In the genomic region with DNA sequence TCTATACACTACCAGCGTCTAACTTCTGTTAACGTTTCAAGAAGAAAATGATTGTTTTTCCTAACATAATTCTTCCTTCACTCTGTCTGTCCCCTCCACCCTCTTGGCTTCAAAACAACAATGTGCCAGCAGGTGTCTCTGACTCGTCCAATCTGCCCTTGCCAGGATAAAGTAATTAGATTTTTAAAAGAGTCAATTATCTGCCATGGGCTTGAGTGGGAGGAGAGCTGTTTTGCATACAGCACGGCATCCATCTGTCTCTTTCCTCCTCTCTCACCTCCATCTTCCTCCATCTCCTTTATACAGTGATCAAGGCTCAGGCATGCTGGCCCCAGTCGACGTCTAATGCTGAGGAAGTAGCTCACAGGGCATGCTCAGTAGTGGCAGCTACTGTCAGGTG, we compare ENCODE assay signal across 13 mouse cellular contexts.
DNase-seq lines count a peak whose midpoint lies in the region; ATAC-seq and TF ChIP-seq lines count a peak whose summit lies in the region.
"Had no signal": no experiment of that assay in that cellular context is flagged by ENCODE, and none has a peak within 500 bp of the region (broad histone marks: within the 10 kb centered on the region; RNA-seq: fewer than 3 reads in every experiment).

No protein-coding gene starts in this region.

- TF ChIP-seq POLR2A in CH12.LX (IDR thresholded peaks at IDR 0.05; ENCODE audit: low read depth, low read length) = no peak

- peaks cover 74% of the 10 kb centered on the region for H3K4me1 ChIP-seq in heart, embryonic 13.5 days
- H3K4me1 ChIP-seq in CH12.LX (ENCODE audit: control insufficient read depth in 1 of 2, insufficient read depth in 2 of 2) = no peaks in the 10 kb centered on the region
- peaks cover 4% of the 10 kb centered on the region; the same call in 1 of the 2 replicates for H3K4me1 ChIP-seq in forebrain, postnatal 0 days (ENCODE audit: insufficient read depth)
- peaks cover 38% of the 10 kb centered on the region for H3K4me1 ChIP-seq in lung, embryonic 14.5 days (ENCODE audit: insufficient read depth)

- no peak for DNase-seq in heart, adult 8-10 months (ENCODE audit: low spot score)
- DNase-seq in CH12.LX (ENCODE audit: extremely low read depth) = no peak
- DNase-seq in forebrain, postnatal 0 days = peak; percentile 9
- DNase-seq in lung, embryonic 14.5 days = peak; percentile 84
- DNase-seq in spleen, adult 18-20 months = no peak
- no peak for DNase-seq in left cerebral cortex, postnatal 4 days
- DNase-seq in gastrocnemius, adult 8-10 months (ENCODE audit: low spot score in 2 of 2) = no peak
- DNase-seq: cerebellum, postnatal 25 days; kidney, adult 9 months; thymus, postnatal 14 days had no signal

- H3K27me3 ChIP-seq in heart, embryonic 13.5 days (replicated peaks) = peaks cover 63% of the 10 kb centered on the region
- H3K27me3 ChIP-seq in CH12.LX (replicated peaks) = no peaks in the 10 kb centered on the region
- H3K27me3 ChIP-seq in forebrain, postnatal 0 days (ENCODE audit: insufficient read depth, low read length) = no peaks in the 10 kb centered on the region; the same call in 1 of the 2 replicates
- H3K27me3 ChIP-seq in lung, embryonic 14.5 days (ENCODE audit: insufficient read depth, low read length) = no peaks in the 10 kb centered on the region

- no peak overlapping the region for H3K4me2 ChIP-seq in heart, embryonic 13.5 days
- no peak overlapping the region for H3K4me2 ChIP-seq in CH12.LX (ENCODE audit: insufficient read depth, low read depth, poor library complexity, severe bottlenecking)
- H3K4me2 ChIP-seq in forebrain, postnatal 0 days (ENCODE audit: low read depth) = no peak overlapping the region
- no peak overlapping the region for H3K4me2 ChIP-seq in lung, embryonic 14.5 days
- H3K4me2 ChIP-seq: liver, embryonic 11.5 days; midbrain, embryonic 11.5 days had no signal

- in situ Hi-C loops in CH12.LX (cut with MboI; ENCODE audit: low pct_ligation_motif_present, low pct_unique_long_range_greater_than_20kb, low sequenced_read_pairs) = no loop called here

- peak overlapping the region; percentile 71; the same call in 1 of the 2 replicates for H3K27ac ChIP-seq in heart, embryonic 13.5 days (replicated peaks)
- no peak overlapping the region for H3K27ac ChIP-seq in CH12.LX (ENCODE audit: insufficient read depth, low read depth)
- H3K27ac ChIP-seq in forebrain, postnatal 0 days (ENCODE audit: low read depth, low read length) = no peak overlapping the region
- H3K27ac ChIP-seq in lung, embryonic 14.5 days (ENCODE audit: low read depth) = no peak overlapping the region

- TF ChIP-seq RAD21 in CH12.LX (IDR thresholded peaks at IDR 0.05; ENCODE audit: low read depth, low read length) = no peak

- TF ChIP-seq CTCF in CH12.LX (conservative IDR thresholded peaks at IDR 0.05 in 1 of 2, IDR thresholded peaks at IDR 0.05 in 1 of 2; ENCODE audit: low read depth in 2 of 2, low read length in 2 of 2) = no peak
- no peak for TF ChIP-seq CTCF in forebrain, postnatal 0 days (IDR thresholded peaks at IDR 0.05; ENCODE audit: low read depth)
- no peak for TF ChIP-seq CTCF in lung, embryonic 14.5 days (IDR thresholded peaks at IDR 0.05; ENCODE audit: low read depth)

- no peak overlapping the region for H3K4me3 ChIP-seq in heart, embryonic 13.5 days
- H3K4me3 ChIP-seq in CH12.LX (replicated peaks in 1 of 3; ENCODE audit: low read depth in 2 of 3, low read length in 2 of 3, poor library complexity in 1 of 3) = no peak overlapping the region
- no peak overlapping the region for H3K4me3 ChIP-seq in forebrain, postnatal 0 days (ENCODE audit: low read depth, low read length)
- no peak overlapping the region for H3K4me3 ChIP-seq in lung, embryonic 14.5 days (ENCODE audit: low read depth, low read length)

- intact Hi-C loops in left cerebral cortex, postnatal 4 days (cut with DNase I) = no loop called here

- TF ChIP-seq EP300 in CH12.LX (IDR thresholded peaks at IDR 0.05; ENCODE audit: low read length) = no peak

- H3K9me3 ChIP-seq in heart, embryonic 13.5 days = no peaks in the 10 kb centered on the region
- H3K9me3 ChIP-seq in CH12.LX (replicated peaks; ENCODE audit: low read length) = no peaks in the 10 kb centered on the region
- H3K9me3 ChIP-seq in forebrain, postnatal 0 days (ENCODE audit: low read length) = no peaks in the 10 kb centered on the region
- no peaks in the 10 kb centered on the region for H3K9me3 ChIP-seq in lung, embryonic 14.5 days (ENCODE audit: low read depth, low read length)

- H3K36me3 ChIP-seq in heart, embryonic 13.5 days = peaks cover 8% of the 10 kb centered on the region; the same call in 1 of the 2 replicates
- no peaks in the 10 kb centered on the region for H3K36me3 ChIP-seq in CH12.LX (replicated peaks in 1 of 2; ENCODE audit: control insufficient read depth in 1 of 2, insufficient read depth in 1 of 2, low read length in 1 of 2)
- H3K36me3 ChIP-seq in forebrain, postnatal 0 days (ENCODE audit: insufficient read depth) = no peaks in the 10 kb centered on the region
- H3K36me3 ChIP-seq in lung, embryonic 14.5 days (ENCODE audit: insufficient read depth) = no peaks in the 10 kb centered on the region

- no peaks in the 10 kb centered on the region for H3K79me2 ChIP-seq in CH12.LX (replicated peaks; ENCODE audit: control insufficient read depth, extremely low read depth, insufficient read depth, poor library complexity, severe bottlenecking)

- 42% methylated on average over 6 of the region's 6 CpGs for WGBS in heart, embryonic 13.5 days
- WGBS in forebrain, postnatal 0 days = 15% methylated on average over 6 of the region's 6 CpGs
- WGBS in lung, embryonic 14.5 days = 30% methylated on average over 6 of the region's 6 CpGs

- ATAC-seq in heart, embryonic 13.5 days (ENCODE audit: extremely low read depth, insufficient number of reproducible peaks, low FRiP score, low TSS enrichment) = no peak
- ATAC-seq in forebrain, postnatal 0 days = peak; percentile 38; the same call in 1 of the 2 replicates
- ATAC-seq in lung, embryonic 14.5 days (ENCODE audit: insufficient read depth) = 0 out of 2 replicates have a peak, but pooled peaks have one; percentile 6

- no peak overlapping the region; the same call in 1 of the 2 replicates for H3K9ac ChIP-seq in heart, embryonic 13.5 days
- no peak overlapping the region for H3K9ac ChIP-seq in CH12.LX (ENCODE audit: insufficient read depth, low read depth)
- no peak overlapping the region for H3K9ac ChIP-seq in forebrain, postnatal 0 days
- H3K9ac ChIP-seq in lung, embryonic 14.5 days = no peak overlapping the region

- dilution Hi-C loops in CH12.LX (cut with MboI; ENCODE audit: extremely low pct_ligation_motif_present, extremely low pct_unique_long_range_greater_than_20kb, low sequenced_read_pairs) = no loop called here

TF ChIP-seq in CH12.LX, 34 proteins besides CTCF, POLR2A, EP300 and RAD21:
- TF ChIP-seq ETS1 (conservative IDR thresholded peaks at IDR 0.05; ENCODE audit: low read depth, low read length) = no peak
- TF ChIP-seq RCOR1 (conservative IDR thresholded peaks at IDR 0.05; ENCODE audit: low read depth, low read length) = no peak
- 0 out of 2 replicates have a peak, but pooled peaks have one; percentile 12 for TF ChIP-seq NRF1 (IDR thresholded peaks at IDR 0.05; ENCODE audit: low read depth, low read length)
- no peak for TF ChIP-seq ZMIZ1 (IDR thresholded peaks at IDR 0.05; ENCODE audit: low read depth, low read length)
- no peak for TF ChIP-seq CHD2 (IDR thresholded peaks at IDR 0.05; ENCODE audit: low read length)
- TF ChIP-seq ZKSCAN1 (IDR thresholded peaks at IDR 0.05; ENCODE audit: borderline replicate concordance, low read depth, low read length) = no peak
TF ChIP-seq in CH12.LX: peak in this region for 1.

Comparison
In these comparisons a context has a peak if more than half of its experiments do, and no peak if none do; other contexts are left out.
1. DNase-seq: peak in forebrain, postnatal 0 days (single experiment) and lung, embryonic 14.5 days (single experiment); none in heart, adult 8-10 months (single experiment), CH12.LX (single experiment), spleen, adult 18-20 months (0 of 2), left cerebral cortex, postnatal 4 days (single experiment) and gastrocnemius, adult 8-10 months (0 of 2).